Mouse (Mus musculus) neural tube, embryonic 14.5 days (tissue): ENCODE measurements around the gene Susd2. TPM values are rescaled to one million over a fixed set of nuclear protein-coding genes. Genes with fewer than 3 reads are reported as not detected.

ENCODE experiments used
- ATAC-seq: fragments of 200-750 bp; cut with Nextera tagmentation; 2 replicates; pipeline ENCODE4 v1.8.0; 2017; ENCODE audit warnings: low read depth, mild to moderate bottlenecking, moderate TSS enrichment, moderate library complexity
- H3K27ac ChIP-seq: fragments of 300-500 bp; sonication (generic); 2 replicates; pipeline ENCODE4 v1.5.1; 2014; ENCODE audit warnings: low read depth, mild to moderate bottlenecking, control low read depth, low read length, moderate library complexity, mixed read lengths
- H3K27me3 ChIP-seq: fragments of 300-500 bp; sonication (generic); 2 replicates; pipeline ENCODE4 v1.6.1; 2014; ENCODE audit warnings: low read length; ENCODE audit not compliant: control insufficient read depth, insufficient read depth
- H3K36me3 ChIP-seq: fragments of 300-500 bp; sonication (generic); 2 replicates; pipeline ENCODE4 v1.6.1; 2014; ENCODE audit warnings: low read length, mixed read lengths; ENCODE audit not compliant: control insufficient read depth, insufficient read depth
- H3K4me1 ChIP-seq: fragments of 300-500 bp; sonication (generic); 2 replicates; pipeline ENCODE4 v1.6.1; 2014; ENCODE audit warnings: low read length; ENCODE audit not compliant: control insufficient read depth, insufficient read depth
- H3K4me2 ChIP-seq: fragments of 300-500 bp; sonication (generic); 2 replicates; pipeline ENCODE4 v1.6.1; 2014; ENCODE audit warnings: mild to moderate bottlenecking, low read depth, low read length, control low read depth
- H3K4me3 ChIP-seq: fragments of 300-500 bp; sonication (generic); 2 replicates; pipeline ENCODE4 v1.5.1; 2014; ENCODE audit warnings: low read depth, low read length, control low read depth, mixed read lengths
- H3K9ac ChIP-seq: fragments of 300-500 bp; sonication (generic); replicated peaks from 2 replicates; pipeline ENCODE4 v1.6.1; 2014; ENCODE audit warnings: low read depth, mild to moderate bottlenecking, control low read depth, low read length, mixed read lengths
- H3K9me3 ChIP-seq: fragments of 300-500 bp; sonication (generic); 2 replicates; pipeline ENCODE4 v1.6.1; 2016; ENCODE audit warnings: low read length; ENCODE audit not compliant: control insufficient read depth
- WGBS: fragments of 180-500 bp; shearing (Covaris S2); extraction: QIAGEN DNeasy Blood & Tissue Kit; methylation state at CpG from one replicate; pipeline ENCODE4 v1.1.7; 2014; 5-methylcytosine and 5-hydroxymethylcytosine counted together
- polyA plus RNA-seq: library from polyadenylated mRNA; unstranded; fragments of >200 nt; fragmentation: Nextera tagmentation; extraction: Ambion mirVana; gene quantifications from 2 replicates; pipeline ENCODE4 v1.2.1, GENCODE M21; 2014

The Susd2 gene
- polyA plus RNA-seq, 1 experiment from 2014 or later, result 9.8 TPM

DNA sequence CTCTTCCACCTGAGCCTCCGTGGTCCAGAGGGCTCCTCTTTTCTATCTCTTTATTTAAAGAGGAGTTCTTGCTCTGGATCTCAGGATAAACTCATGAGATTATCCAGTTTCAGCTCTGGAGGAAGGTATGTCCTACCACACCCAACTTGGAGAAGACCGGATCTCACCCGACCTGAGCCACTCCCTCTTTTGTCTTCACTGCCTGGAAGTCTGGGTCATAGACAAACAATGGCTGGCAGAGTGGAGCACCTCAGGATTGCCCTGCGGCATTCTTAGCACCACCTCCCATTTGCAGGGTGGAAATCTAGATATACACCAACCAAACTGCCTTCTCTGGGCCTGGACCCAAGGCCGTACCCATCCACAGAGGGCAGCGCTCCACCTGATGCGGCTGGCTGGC is 5.2 kb upstream of the Susd2 start:
- Histone ChIP-seq H3K27me3 (no peaks in the 10 kb centered on the region), H3K4me3 (no peak overlapping the region), H3K9me3 (no peaks in the 10 kb centered on the region), H3K9ac (no peak overlapping the region), H3K4me1 (peaks cover 2% of the 10 kb centered on the region; the same call in 1 of the 2 replicates), H3K4me2 (no peak overlapping the region), H3K27ac (no peak overlapping the region), H3K36me3 (peaks cover 43% of the 10 kb centered on the region)
- no peak for ATAC-seq
- WGBS, result 88% methylated on average over 7 of the region's 7 CpGs

DNA sequence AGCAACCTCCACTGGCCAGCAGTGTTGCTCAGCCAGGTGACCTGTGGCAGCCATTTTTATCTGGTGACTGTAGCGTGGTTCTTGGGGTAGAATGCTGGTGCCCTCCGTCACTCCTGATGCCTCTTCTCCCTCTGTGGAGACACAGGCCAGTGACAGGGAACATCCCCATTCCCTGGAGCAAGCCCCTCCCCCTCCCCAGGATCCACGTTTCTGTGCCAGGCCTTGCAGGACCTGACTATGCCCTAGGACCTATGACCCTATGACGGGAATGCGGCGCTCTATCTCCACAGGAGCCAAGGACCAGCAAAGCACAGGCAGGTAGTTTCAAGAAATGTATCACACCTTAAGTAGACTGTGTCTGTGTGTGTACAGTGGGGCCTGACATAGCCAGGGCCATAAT is 4.3 kb upstream of the Susd2 start:
- Histone ChIP-seq H3K9me3 (no peaks in the 10 kb centered on the region), H3K27ac (no peak overlapping the region), H3K4me1 (peaks cover 11% of the 10 kb centered on the region), H3K36me3 (peaks cover 42% of the 10 kb centered on the region), H3K4me2 (no peak overlapping the region), H3K4me3 (no peak overlapping the region), H3K27me3 (no peaks in the 10 kb centered on the region), H3K9ac (no peak overlapping the region)
- WGBS, result 88% methylated on average over 6 of the region's 6 CpGs
- ATAC-seq, result no peak

DNA sequence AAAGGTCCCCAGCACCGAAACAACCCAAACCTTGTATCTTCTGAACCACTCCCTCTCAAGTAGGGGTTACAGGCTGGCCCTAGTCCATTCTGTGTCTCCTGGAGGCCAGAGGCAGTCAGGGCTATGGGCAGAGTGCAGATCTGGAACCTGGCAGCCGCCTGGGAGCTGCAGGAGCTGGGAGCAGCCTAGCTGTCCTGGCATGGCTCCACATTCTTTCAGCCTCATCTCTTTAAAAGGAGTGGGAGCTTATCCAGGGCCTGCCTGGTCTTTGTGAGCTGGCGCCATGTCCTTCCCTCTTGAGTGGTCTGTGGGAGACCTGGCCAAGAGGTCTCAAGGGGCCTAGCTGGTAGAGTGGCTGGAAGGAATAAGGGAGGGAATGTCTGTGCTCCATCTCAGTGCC is 3.6 kb upstream of the Susd2 start:
- no peak overlapping the region for H3K27ac ChIP-seq
- H3K9ac ChIP-seq, result no peak overlapping the region
- no peaks in the 10 kb centered on the region for H3K9me3 ChIP-seq
- 95% methylated on average over 3 of the region's 3 CpGs for WGBS
- no peak overlapping the region for H3K4me2 ChIP-seq
- no peaks in the 10 kb centered on the region for H3K27me3 ChIP-seq
- H3K4me3 ChIP-seq, result no peak overlapping the region
- peak; percentile 21; the same call in 1 of the 2 replicates for ATAC-seq
- peaks cover 13% of the 10 kb centered on the region for H3K4me1 ChIP-seq
- H3K36me3 ChIP-seq, result peaks cover 35% of the 10 kb centered on the region

DNA sequence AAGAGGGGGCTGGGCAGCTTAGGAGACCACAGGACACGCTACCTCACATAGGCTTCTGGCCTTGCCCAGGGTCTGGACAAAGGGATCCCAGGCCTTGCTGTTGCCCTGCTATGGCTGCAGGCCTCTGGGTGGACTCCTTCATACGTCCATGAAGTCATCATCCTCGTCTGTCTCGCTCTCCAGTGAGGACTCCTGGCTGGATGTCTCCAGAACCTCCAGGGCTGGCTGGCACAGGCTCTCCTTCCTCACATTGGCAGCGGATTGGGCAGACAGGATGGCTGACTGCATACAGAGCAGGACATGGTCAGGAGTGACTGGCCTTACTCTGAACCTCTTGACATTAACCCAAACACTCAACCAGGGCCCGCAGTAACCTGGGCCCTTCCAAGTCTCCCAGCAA is 2.6 kb upstream of the Susd2 start:
- H3K27ac ChIP-seq, result no peak overlapping the region
- H3K27me3 ChIP-seq, result no peaks in the 10 kb centered on the region
- no peak for ATAC-seq
- peaks cover 13% of the 10 kb centered on the region for H3K4me1 ChIP-seq
- H3K9ac ChIP-seq, result no peak overlapping the region
- whole genome bisulfite sequencing, result 98% methylated on average over 6 of the region's 6 CpGs
- no peaks in the 10 kb centered on the region for H3K9me3 ChIP-seq
- H3K4me3 ChIP-seq, result no peak overlapping the region
- no peak overlapping the region for H3K4me2 ChIP-seq
- H3K36me3 ChIP-seq, result peaks cover 26% of the 10 kb centered on the region

DNA sequence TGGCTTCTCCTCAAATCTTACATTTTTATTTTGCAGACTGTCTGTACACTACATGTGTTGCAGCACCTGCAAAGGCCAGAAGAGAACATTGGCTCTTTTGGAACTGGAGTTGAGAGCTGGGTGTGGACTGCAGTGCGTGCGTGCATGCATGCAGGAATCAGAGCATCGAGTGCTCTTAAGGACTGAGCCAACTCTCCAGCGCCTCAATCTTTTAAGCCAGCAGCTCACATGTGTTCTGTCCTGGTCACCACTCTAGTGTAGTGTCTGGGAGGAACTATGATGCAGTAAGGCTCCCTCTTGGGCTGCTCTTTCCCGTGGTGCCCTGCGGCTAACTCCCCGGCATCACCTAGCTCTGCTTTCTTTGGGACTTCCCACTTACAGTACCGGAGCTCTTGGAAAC is 1.8 kb upstream of the Susd2 start:
- Histone ChIP-seq H3K4me1 (peaks cover 13% of the 10 kb centered on the region), H3K4me3 (no peak overlapping the region), H3K27me3 (no peaks in the 10 kb centered on the region), H3K36me3 (peaks cover 18% of the 10 kb centered on the region), H3K9ac (no peak overlapping the region), H3K27ac (no peak overlapping the region), H3K4me2 (no peak overlapping the region), H3K9me3 (no peaks in the 10 kb centered on the region)
- ATAC-seq, result no peak
- WGBS, result 93% methylated on average over 8 of the region's 8 CpGs

DNA sequence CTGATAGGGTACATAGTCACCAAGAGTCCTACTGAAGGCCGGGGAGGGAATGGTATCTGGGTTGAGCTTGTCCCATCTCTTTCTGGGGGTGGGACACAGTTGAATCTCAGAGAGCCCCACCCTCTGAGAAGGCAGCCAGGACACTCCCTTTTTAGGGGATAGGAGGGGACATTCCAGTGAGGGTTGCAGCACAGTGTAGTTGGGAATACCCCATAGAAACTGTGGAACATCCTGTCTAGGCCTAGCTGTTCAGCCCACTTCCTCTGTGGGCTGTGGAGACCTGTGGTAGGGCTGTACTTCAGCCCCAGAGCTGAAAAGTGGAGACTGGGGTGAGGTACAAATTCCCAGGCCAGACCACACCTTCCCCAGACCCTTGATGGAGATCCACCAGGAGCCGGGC is 917 bp downstream of the Susd2 start:
- Histone ChIP-seq H3K9me3 (no peaks in the 10 kb centered on the region), H3K27ac (no peak overlapping the region), H3K4me1 (peaks cover 13% of the 10 kb centered on the region), H3K9ac (no peak overlapping the region), H3K4me2 (no peak overlapping the region), H3K36me3 (peaks cover 9% of the 10 kb centered on the region; the same call in 1 of the 2 replicates), H3K4me3 (no peak overlapping the region), H3K27me3 (no peaks in the 10 kb centered on the region)
- no peak for ATAC-seq
- 85% methylated on average over 2 of the region's 2 CpGs for WGBS

DNA sequence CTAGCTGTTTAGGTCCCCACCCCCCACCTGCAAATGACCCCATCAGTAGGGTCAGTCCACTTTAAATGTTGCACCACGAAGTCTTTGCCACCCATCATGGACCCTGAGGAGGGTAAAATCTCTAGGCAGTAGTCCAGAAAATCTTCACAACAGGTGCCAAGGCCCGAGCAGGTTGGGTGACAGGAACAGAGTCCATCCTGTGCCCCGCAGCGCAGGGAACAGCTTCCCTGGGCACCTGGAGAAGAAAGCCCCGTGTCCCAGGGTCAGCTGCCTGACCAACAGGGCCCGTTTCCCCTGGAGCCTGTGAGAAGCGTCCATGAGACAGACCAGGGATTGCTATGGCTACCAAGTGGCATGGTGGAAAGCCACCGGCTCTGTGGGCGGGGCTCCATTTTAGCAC is 1.4 kb downstream of the Susd2 start:
- no peaks in the 10 kb centered on the region for H3K27me3 ChIP-seq
- peaks cover 13% of the 10 kb centered on the region for H3K4me1 ChIP-seq
- H3K27ac ChIP-seq, result no peak overlapping the region
- H3K4me2 ChIP-seq, result no peak overlapping the region
- no peak for ATAC-seq
- peaks cover 9% of the 10 kb centered on the region; the same call in 1 of the 2 replicates for H3K36me3 ChIP-seq
- H3K9me3 ChIP-seq, result no peaks in the 10 kb centered on the region
- WGBS, result 83% methylated on average over 9 of the region's 9 CpGs
- H3K4me3 ChIP-seq, result no peak overlapping the region
- H3K9ac ChIP-seq, result no peak overlapping the region

DNA sequence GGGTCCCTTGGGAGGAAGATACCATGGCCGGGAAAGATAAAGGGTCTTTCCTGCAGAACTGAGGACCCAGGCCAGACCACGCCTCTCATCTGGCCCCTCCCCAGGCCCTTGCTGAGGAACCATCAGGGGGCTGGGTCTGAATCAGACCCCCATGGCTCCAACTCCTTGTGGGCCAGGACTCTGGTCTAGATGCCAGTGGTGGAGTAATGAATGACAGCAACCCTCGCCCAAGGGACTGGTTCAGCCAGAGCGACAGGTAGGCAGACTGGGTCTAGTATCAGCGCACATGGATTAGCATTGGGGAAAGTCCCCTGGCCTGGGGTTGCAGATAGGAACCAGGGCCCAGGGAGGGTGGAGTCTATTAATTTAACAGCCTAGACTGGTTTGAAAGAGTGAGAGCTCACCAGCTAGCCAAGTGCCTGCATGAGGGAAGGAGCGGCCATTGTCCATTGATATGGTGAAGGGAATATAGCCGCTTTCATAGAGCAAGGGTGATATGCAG is 2.0 kb downstream of the Susd2 start:
- Histone ChIP-seq H3K9ac (no peak overlapping the region), H3K4me2 (no peak overlapping the region), H3K4me1 (peaks cover 13% of the 10 kb centered on the region), H3K36me3 (peaks cover 9% of the 10 kb centered on the region; the same call in 1 of the 2 replicates), H3K9me3 (no peaks in the 10 kb centered on the region), H3K27ac (no peak overlapping the region), H3K4me3 (no peak overlapping the region), H3K27me3 (no peaks in the 10 kb centered on the region)
- WGBS, result 96% methylated on average over 7 of the region's 7 CpGs
- ATAC-seq, result no peak

DNA sequence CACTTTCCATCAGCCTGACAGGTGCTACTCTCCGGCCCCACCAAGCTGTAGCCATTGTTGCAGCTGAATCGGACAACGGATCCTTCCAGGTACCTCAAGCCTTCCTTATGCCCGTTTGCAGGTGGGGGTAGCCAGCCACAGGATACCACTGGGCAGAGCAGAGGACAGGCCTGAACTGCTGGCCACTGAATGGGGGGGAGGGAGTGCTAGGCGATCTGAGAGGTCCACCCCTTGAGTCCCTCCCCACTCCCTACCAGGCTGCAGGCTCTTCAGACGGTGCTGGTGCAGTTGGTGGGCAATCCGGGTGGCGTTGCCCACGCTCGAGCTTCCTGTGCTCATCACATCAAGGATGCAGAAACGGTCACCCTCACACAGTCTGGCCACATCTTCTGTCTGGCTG is 6.1 kb downstream of the Susd2 start:
- no peak overlapping the region for H3K4me3 ChIP-seq
- 89% methylated on average over 11 of the region's 11 CpGs for WGBS

More for the DNA sequence above, 6.1 kb downstream of the Susd2 start:
- Histone ChIP-seq H3K27ac (no peak overlapping the region), H3K9me3 (no peaks in the 10 kb centered on the region), H3K36me3 (no peaks in the 10 kb centered on the region), H3K4me1 (no peaks in the 10 kb centered on the region), H3K9ac (no peak overlapping the region), H3K27me3 (no peaks in the 10 kb centered on the region), H3K4me2 (no peak overlapping the region)
- ATAC-seq, result no peak
